Mouse (Mus musculus): ENCODE results near the gene Palm2.

- TF ChIP-seq CTCF (IDR thresholded peaks at IDR 0.05; ENCODE audit: borderline replicate concordance, extremely low read depth, insufficient read depth, insufficient read length): no peak
- no peak for TF ChIP-seq POLR2A (IDR thresholded peaks at IDR 0.05; ENCODE audit: borderline replicate concordance, extremely low read depth, insufficient read depth, insufficient read length, poor library complexity, severe bottlenecking)
These were observed 317.5 kb downstream of the Palm2 start for GRCm38 (mm10) chr4:57751566-57751965.

Measured in brain, embryonic 14.5 days (tissue).